Mouse (Mus musculus): ENCODE data around the gene Rap1b. TPM values are rescaled to one million over a fixed set of nuclear protein-coding genes. Genes with fewer than 3 reads are reported as not detected.

The Rap1b gene
- total RNA-seq, 1 experiment = 49.6 TPM

DNA sequence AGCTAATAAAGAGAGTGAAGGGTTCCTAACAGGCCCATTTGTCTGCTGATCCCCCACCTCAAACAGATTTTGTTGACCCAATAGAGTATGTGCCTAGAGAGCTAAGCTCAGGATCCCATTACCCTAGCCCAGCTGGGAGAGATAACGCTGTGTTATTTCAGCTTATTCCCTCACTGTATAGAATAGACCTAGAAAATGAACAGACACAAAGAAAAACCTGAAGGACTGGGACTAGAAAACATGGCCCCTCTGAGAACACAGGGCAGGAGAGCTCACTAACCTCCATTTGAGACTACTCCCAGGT, 71.1 kb downstream of the Rap1b start:
- Histone ChIP-seq H3K9me3 (ENCODE audit: control insufficient read depth, insufficient read depth, low read depth, low read length) (no peaks in the 10 kb centered on the region), H3K4me3 (ENCODE audit: insufficient read depth in 1 of 2, low read depth in 1 of 2, low read length in 2 of 2, poor library complexity in 1 of 2, severe bottlenecking in 1 of 2) (no peak overlapping the region), H3K36me3 (ENCODE audit: control insufficient read depth, insufficient read depth, low read length, poor library complexity, severe bottlenecking) (peaks cover 65% of the 10 kb centered on the region), H3K9ac (ENCODE audit: insufficient read depth, low read depth, low read length, poor library complexity, severe bottlenecking) (no peak overlapping the region), H3K27ac (ENCODE audit: insufficient read depth, low read depth, low read length, poor library complexity, severe bottlenecking) (no peak overlapping the region), H3K4me1 (ENCODE audit: control insufficient read depth in 2 of 2, insufficient read depth in 2 of 2, low read length in 2 of 2, poor library complexity in 1 of 2) (peaks cover 0 to 4% of the 10 kb centered on the region in 2 experiments; a peak in 1 of 4 replicates)
- no peak for DNase-seq (ENCODE audit: low read depth, low spot score)
- in situ Hi-C loops (cut with MboI; ENCODE audit: low sequenced_read_pairs in 2 of 2, unreplicated experiment in 2 of 2) = no loop called here
- TF ChIP-seq MAFK (IDR thresholded peaks at IDR 0.05; ENCODE audit: insufficient read depth, low read depth, low read length) (no peak), ZNF384 (IDR thresholded peaks at IDR 0.05; ENCODE audit: low read depth, low read length) (no peak), CHD2 (IDR thresholded peaks at IDR 0.05; ENCODE audit: low read depth, low read length) (no peak), HCFC1 (IDR thresholded peaks at IDR 0.05; ENCODE audit: borderline replicate concordance, insufficient read depth, low read length) (no peak), ZC3H11A (IDR thresholded peaks at IDR 0.05; ENCODE audit: borderline replicate concordance, low read depth, low read length) (no peak)

DNA sequence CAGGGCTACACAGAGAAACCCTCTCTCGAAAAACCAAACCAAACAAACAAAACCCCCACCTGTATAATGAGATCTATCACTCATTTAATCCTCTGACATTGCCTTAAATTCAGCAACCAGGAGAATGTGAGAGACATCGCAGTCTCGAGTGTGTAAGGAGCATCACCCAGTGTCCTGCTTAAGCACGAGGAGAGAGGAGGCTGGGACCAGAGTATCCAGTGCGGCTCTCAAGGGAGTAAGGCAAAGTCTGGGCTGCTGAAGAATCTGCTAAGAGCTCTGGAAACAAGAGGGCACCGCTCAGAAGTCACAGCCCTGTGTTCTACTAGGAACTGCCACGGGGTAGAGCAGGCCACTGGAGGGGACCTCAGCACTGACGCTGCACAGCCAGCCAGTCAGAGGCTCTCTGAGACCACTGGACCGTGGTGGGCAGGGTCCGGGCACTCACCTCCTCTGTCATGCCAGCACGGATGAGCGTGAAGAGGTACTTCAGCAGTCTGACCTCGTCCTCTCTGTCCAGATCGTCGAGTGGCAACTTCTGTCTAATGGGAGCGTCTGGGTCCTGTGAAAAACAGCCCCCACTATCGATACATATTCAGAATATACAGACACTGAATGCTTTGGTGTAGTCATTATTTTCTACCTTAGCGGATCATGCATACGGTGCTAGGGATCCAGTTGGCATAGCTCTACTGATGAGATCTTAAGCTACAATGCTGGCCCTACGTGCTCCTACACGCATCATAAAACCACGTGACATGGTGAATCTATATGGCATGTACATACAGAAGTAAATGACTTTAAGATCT, 71.6 kb downstream of the Rap1b start:
- in situ Hi-C loops (cut with MboI; ENCODE audit: low sequenced_read_pairs in 2 of 2, unreplicated experiment in 2 of 2) = no loop called here

GRCm38 (mm10) chr10:117773106-117773720, 72.6 kb downstream of the Rap1b start:
- Histone ChIP-seq H3K4me1 (ENCODE audit: control insufficient read depth in 2 of 2, insufficient read depth in 2 of 2, low read length in 2 of 2, poor library complexity in 1 of 2) (peaks cover 0 to 4% of the 10 kb centered on the region in 2 experiments; a peak in 1 of 4 replicates), H3K36me3 (ENCODE audit: control insufficient read depth, insufficient read depth, low read length, poor library complexity, severe bottlenecking) (peaks cover 60% of the 10 kb centered on the region), H3K4me3 (ENCODE audit: insufficient read depth in 1 of 2, low read depth in 1 of 2, low read length in 2 of 2, poor library complexity in 1 of 2, severe bottlenecking in 1 of 2) (no peak overlapping the region), H3K27ac (ENCODE audit: insufficient read depth, low read depth, low read length, poor library complexity, severe bottlenecking) (no peak overlapping the region), H3K9ac (ENCODE audit: insufficient read depth, low read depth, low read length, poor library complexity, severe bottlenecking) (no peak overlapping the region), H3K9me3 (ENCODE audit: control insufficient read depth, insufficient read depth, low read depth, low read length) (no peaks in the 10 kb centered on the region)
- TF ChIP-seq ZNF384 (IDR thresholded peaks at IDR 0.05; ENCODE audit: low read depth, low read length) (no peak), CHD2 (IDR thresholded peaks at IDR 0.05; ENCODE audit: low read depth, low read length) (no peak), MAFK (IDR thresholded peaks at IDR 0.05; ENCODE audit: insufficient read depth, low read depth, low read length) (no peak), HCFC1 (IDR thresholded peaks at IDR 0.05; ENCODE audit: borderline replicate concordance, insufficient read depth, low read length) (no peak), ZC3H11A (IDR thresholded peaks at IDR 0.05; ENCODE audit: borderline replicate concordance, low read depth, low read length) (no peak)
- in situ Hi-C loops (cut with MboI; ENCODE audit: low sequenced_read_pairs in 2 of 2, unreplicated experiment in 2 of 2) = no loop called here
- DNase-seq (ENCODE audit: low read depth, low spot score) = no peak

More for the DNA sequence above, 71.6 kb downstream of the Rap1b start:
- H3K4me1 ChIP-seq (ENCODE audit: control insufficient read depth in 2 of 2, insufficient read depth in 2 of 2, low read length in 2 of 2, poor library complexity in 1 of 2) = peaks cover 0 to 4% of the 10 kb centered on the region in 2 experiments; a peak in 1 of 4 replicates
- H3K4me3 ChIP-seq (ENCODE audit: insufficient read depth in 1 of 2, low read depth in 1 of 2, low read length in 2 of 2, poor library complexity in 1 of 2, severe bottlenecking in 1 of 2) = no peak overlapping the region
- no peak for DNase-seq (ENCODE audit: low read depth, low spot score)
- peaks cover 65% of the 10 kb centered on the region for H3K36me3 ChIP-seq (ENCODE audit: control insufficient read depth, insufficient read depth, low read length, poor library complexity, severe bottlenecking)
- no peaks in the 10 kb centered on the region for H3K9me3 ChIP-seq (ENCODE audit: control insufficient read depth, insufficient read depth, low read depth, low read length)
- TF ChIP-seq MAFK (IDR thresholded peaks at IDR 0.05; ENCODE audit: insufficient read depth, low read depth, low read length) = no peak
- no peak for TF ChIP-seq ZNF384 (IDR thresholded peaks at IDR 0.05; ENCODE audit: low read depth, low read length)
- TF ChIP-seq HCFC1 (IDR thresholded peaks at IDR 0.05; ENCODE audit: borderline replicate concordance, insufficient read depth, low read length) = no peak
- no peak for TF ChIP-seq CHD2 (IDR thresholded peaks at IDR 0.05; ENCODE audit: low read depth, low read length)
- TF ChIP-seq ZC3H11A (IDR thresholded peaks at IDR 0.05; ENCODE audit: borderline replicate concordance, low read depth, low read length) = no peak
- H3K9ac ChIP-seq (ENCODE audit: insufficient read depth, low read depth, low read length, poor library complexity, severe bottlenecking) = no peak overlapping the region
- H3K27ac ChIP-seq (ENCODE audit: insufficient read depth, low read depth, low read length, poor library complexity, severe bottlenecking) = no peak overlapping the region

- no peak for DNase-seq (ENCODE audit: low read depth, low spot score)
- H3K9me3 ChIP-seq (ENCODE audit: control insufficient read depth, insufficient read depth, low read depth, low read length) = no peaks in the 10 kb centered on the region
Observed at GRCm38 (mm10) chr10:117772364-117773105, 73.3 kb downstream of the Rap1b start.

More at GRCm38 (mm10) chr10:117772364-117773105, 73.3 kb downstream of the Rap1b start:
- Histone ChIP-seq H3K27ac (ENCODE audit: insufficient read depth, low read depth, low read length, poor library complexity, severe bottlenecking) (no peak overlapping the region), H3K4me3 (ENCODE audit: insufficient read depth in 1 of 2, low read depth in 1 of 2, low read length in 2 of 2, poor library complexity in 1 of 2, severe bottlenecking in 1 of 2) (no peak overlapping the region), H3K36me3 (ENCODE audit: control insufficient read depth, insufficient read depth, low read length, poor library complexity, severe bottlenecking) (peaks cover 60% of the 10 kb centered on the region), H3K4me1 (ENCODE audit: control insufficient read depth in 2 of 2, insufficient read depth in 2 of 2, low read length in 2 of 2, poor library complexity in 1 of 2) (peaks cover 0 to 4% of the 10 kb centered on the region in 2 experiments; a peak in 1 of 4 replicates), H3K9ac (ENCODE audit: insufficient read depth, low read depth, low read length, poor library complexity, severe bottlenecking) (no peak overlapping the region)
- in situ Hi-C loops (cut with MboI; ENCODE audit: low sequenced_read_pairs in 2 of 2, unreplicated experiment in 2 of 2) = no loop called here
- TF ChIP-seq ZNF384 (IDR thresholded peaks at IDR 0.05; ENCODE audit: low read depth, low read length) (no peak), ZC3H11A (IDR thresholded peaks at IDR 0.05; ENCODE audit: borderline replicate concordance, low read depth, low read length) (no peak), HCFC1 (IDR thresholded peaks at IDR 0.05; ENCODE audit: borderline replicate concordance, insufficient read depth, low read length) (no peak), MAFK (IDR thresholded peaks at IDR 0.05; ENCODE audit: insufficient read depth, low read depth, low read length) (no peak), CHD2 (IDR thresholded peaks at IDR 0.05; ENCODE audit: low read depth, low read length) (no peak)
